Mouse (Mus musculus): Measurements from ENCODE around the gene Stk10. TPM values are rescaled to one million over a fixed set of nuclear protein-coding genes. Genes with fewer than 3 reads are reported as not detected.
A peak's percentile ranks its signal among the peaks of the same experiment; 100 is the strongest.

The Stk10 gene
- 2.6 and 2.7 TPM in 2 replicates for polyA plus RNA-seq (2015; fragmentation: Nextera tagmentation; extraction: Ambion mirVana)

DNA sequence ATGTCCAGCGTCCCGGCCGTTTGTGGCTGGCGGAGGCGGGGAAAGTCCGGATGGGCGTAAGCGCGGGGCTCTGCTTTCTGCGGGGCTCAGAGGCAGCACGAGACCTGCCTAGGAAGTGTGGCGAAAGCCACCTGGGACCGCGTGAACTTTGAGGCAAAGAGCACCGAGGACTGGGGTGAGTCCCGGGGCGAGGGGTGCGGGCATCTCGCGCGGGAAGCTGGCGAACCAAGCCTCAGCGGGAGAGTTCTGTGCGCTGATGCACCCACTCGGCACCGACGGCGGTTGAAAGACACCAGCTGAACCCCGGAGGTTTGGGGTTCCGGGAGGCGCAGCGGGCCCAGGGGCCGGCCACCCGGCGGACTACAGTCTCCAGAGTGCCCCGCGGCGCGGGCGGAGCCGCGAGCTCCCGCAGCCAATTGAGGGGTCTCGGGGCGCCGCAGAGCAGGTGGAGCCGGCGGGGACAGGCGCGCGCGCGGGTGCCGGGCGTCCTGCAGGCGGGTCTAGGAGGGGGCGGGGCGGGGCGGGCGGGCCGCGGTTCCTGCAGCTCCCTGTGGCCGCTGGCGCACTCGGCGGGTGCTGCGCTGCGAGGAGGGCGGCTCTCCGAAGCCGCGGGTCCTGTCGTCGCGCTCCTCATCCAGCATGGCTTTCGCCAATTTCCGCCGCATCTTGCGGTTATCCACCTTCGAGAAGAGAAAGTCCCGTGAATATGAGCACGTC lies at the start of gene Stk10:
Gene Stk10 (plus strand): TSS at position 541 of the 717 bp plus-strand sequence.
- H3K9ac ChIP-seq (ENCODE audit: low read depth, low read length) = peak within 1 kb of the TSS; percentile 53
- no peaks in the 10 kb centered on the region for H3K9me3 ChIP-seq (ENCODE audit: control insufficient read depth)
- peak within 1 kb of the TSS; percentile 68 for H3K4me3 ChIP-seq (ENCODE audit: low read depth, low read length)
- peak within 1 kb of the TSS; percentile 98 for H3K4me2 ChIP-seq (replicated peaks; ENCODE audit: low read depth)
- H3K4me1 ChIP-seq (replicated peaks; ENCODE audit: control insufficient read depth, insufficient read depth, low read length) = no peaks in the 10 kb centered on the region
- H3K27ac ChIP-seq (ENCODE audit: low read depth, low read length) = no peak within 1 kb of the TSS; the same call in 1 of the 2 replicates
- no peaks in the 10 kb centered on the region for H3K27me3 ChIP-seq (replicated peaks; ENCODE audit: control insufficient read depth, insufficient read depth, low read length)
- H3K36me3 ChIP-seq (ENCODE audit: control insufficient read depth, insufficient read depth) = no peaks in the 10 kb centered on the region
- TF ChIP-seq CTCF (IDR thresholded peaks at IDR 0.05; ENCODE audit: low read depth) = 0 out of 2 replicates have a peak, but pooled peaks have one; percentile 13
- under 1% methylated on average over 70 of the region's 82 CpGs for WGBS
- peak; percentile 91 for ATAC-seq

DNA sequence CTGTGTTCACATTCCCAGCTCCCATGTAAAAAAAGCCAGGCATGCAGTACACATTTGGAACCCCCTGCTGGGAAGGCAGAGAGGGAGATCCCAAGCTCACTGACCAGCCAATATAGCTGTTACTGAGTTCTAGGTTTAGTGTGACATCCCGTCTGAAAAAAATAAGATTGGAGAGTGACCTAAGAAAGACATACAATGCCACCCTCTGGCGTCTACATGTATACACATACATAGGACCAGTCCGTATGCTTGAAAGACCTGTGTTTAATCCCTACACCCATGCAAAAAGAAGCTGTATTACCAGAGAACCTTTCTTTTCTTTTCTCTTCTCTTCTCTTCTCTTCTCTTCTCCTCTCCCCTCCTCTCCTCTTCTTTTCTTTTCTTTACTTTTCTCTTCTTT lies 47.8 kb upstream of the Stk10 start:
- ATAC-seq = no peak
- TF ChIP-seq CTCF (IDR thresholded peaks at IDR 0.05; ENCODE audit: low read depth) = peak; percentile 39
- Histone ChIP-seq H3K9me3 (ENCODE audit: control insufficient read depth) (no peaks in the 10 kb centered on the region), H3K36me3 (ENCODE audit: control insufficient read depth, insufficient read depth) (no peaks in the 10 kb centered on the region), H3K27ac (ENCODE audit: low read depth, low read length) (no peak overlapping the region), H3K4me2 (replicated peaks; ENCODE audit: low read depth) (no peak overlapping the region), H3K27me3 (replicated peaks; ENCODE audit: control insufficient read depth, insufficient read depth, low read length) (no peaks in the 10 kb centered on the region), H3K4me1 (replicated peaks; ENCODE audit: control insufficient read depth, insufficient read depth, low read length) (0 out of 2 replicates have a peak, but pooled peaks cover 5% of the 10 kb centered on the region), H3K4me3 (ENCODE audit: low read depth, low read length) (no peak overlapping the region), H3K9ac (ENCODE audit: low read depth, low read length) (no peak overlapping the region)
- 62% methylated on average over 3 of the region's 3 CpGs for WGBS

DNA sequence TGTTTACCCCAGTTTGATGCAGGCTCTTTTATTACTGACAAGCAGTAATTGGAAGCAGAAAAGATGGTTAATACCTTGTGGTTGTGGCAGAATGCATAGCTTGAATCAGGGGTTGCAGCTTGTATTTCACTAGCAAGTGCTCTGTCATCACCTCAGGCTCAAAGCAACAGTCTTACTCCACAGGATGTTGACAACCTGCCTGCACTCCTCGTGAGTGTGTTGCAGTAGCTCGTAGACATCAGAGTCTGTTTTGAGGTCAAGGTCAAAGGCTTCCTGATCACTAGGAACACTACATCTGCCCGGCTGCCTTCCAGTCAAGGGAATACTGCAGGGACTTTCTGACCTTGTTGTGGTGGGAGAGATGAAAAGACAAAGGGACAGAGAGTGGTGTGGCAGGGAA lies 46.5 kb upstream of the Stk10 start:
- no peak for TF ChIP-seq CTCF (IDR thresholded peaks at IDR 0.05; ENCODE audit: low read depth)
- Histone ChIP-seq H3K36me3 (ENCODE audit: control insufficient read depth, insufficient read depth) (no peaks in the 10 kb centered on the region), H3K9me3 (ENCODE audit: control insufficient read depth) (no peaks in the 10 kb centered on the region), H3K4me1 (replicated peaks; ENCODE audit: control insufficient read depth, insufficient read depth, low read length) (0 out of 2 replicates have a peak, but pooled peaks cover 5% of the 10 kb centered on the region), H3K27ac (ENCODE audit: low read depth, low read length) (no peak overlapping the region), H3K4me3 (ENCODE audit: low read depth, low read length) (no peak overlapping the region), H3K9ac (ENCODE audit: low read depth, low read length) (no peak overlapping the region), H3K4me2 (replicated peaks; ENCODE audit: low read depth) (no peak overlapping the region), H3K27me3 (replicated peaks; ENCODE audit: control insufficient read depth, insufficient read depth, low read length) (no peaks in the 10 kb centered on the region)
- no peak for ATAC-seq
- WGBS = 55% methylated on average over 3 of the region's 3 CpGs

DNA sequence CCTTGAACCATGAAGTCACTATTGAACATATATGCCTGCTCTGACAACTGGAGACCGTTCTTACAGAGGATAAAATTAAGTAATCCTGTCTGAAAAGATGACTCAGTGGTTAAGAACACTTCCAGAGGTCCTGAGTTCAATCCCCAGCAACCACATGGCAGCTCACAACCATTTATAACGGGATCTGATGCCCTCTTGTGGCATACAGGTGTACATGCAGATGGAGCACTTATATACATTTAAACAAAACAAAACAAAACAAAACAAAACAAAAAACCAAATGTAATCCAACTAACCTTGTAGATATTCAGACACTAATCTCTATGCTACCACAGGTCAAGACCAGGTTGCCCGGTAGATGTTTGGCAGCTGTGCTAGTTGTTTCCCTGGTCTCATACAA lies 45.6 kb upstream of the Stk10 start:
- Histone ChIP-seq H3K4me1 (replicated peaks; ENCODE audit: control insufficient read depth, insufficient read depth, low read length) (0 out of 2 replicates have a peak, but pooled peaks cover 5% of the 10 kb centered on the region), H3K4me2 (replicated peaks; ENCODE audit: low read depth) (no peak overlapping the region), H3K27me3 (replicated peaks; ENCODE audit: control insufficient read depth, insufficient read depth, low read length) (no peaks in the 10 kb centered on the region), H3K9ac (ENCODE audit: low read depth, low read length) (no peak overlapping the region), H3K36me3 (ENCODE audit: control insufficient read depth, insufficient read depth) (no peaks in the 10 kb centered on the region), H3K9me3 (ENCODE audit: control insufficient read depth) (no peaks in the 10 kb centered on the region), H3K27ac (ENCODE audit: low read depth, low read length) (no peak overlapping the region), H3K4me3 (ENCODE audit: low read depth, low read length) (no peak overlapping the region)
- ATAC-seq = no peak
- peak; percentile 52 for TF ChIP-seq CTCF (IDR thresholded peaks at IDR 0.05; ENCODE audit: low read depth)
- WGBS = 89% methylated on average over 3 of the region's 3 CpGs

DNA sequence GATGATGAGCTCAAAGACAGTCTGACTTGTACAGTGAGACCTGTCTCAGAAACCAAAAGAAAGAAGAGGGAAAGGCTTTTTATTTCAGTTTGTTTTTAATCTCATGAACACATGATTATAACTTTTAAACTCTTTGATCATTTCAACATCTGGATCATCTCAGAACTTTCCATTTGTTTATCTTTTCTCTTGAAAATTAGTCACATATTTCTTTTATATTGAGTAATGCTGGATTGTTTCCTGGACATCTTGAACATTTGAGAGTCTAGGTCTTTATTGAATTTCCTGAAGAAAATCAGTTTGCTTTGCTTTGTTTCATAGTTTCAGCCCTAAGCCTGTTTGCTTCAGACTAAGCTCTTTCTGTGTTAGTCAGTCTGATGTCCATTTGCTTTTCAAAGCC lies 44.8 kb upstream of the Stk10 start:
- ATAC-seq = no peak
- Histone ChIP-seq H3K27ac (ENCODE audit: low read depth, low read length) (no peak overlapping the region), H3K27me3 (replicated peaks; ENCODE audit: control insufficient read depth, insufficient read depth, low read length) (no peaks in the 10 kb centered on the region), H3K4me3 (ENCODE audit: low read depth, low read length) (no peak overlapping the region), H3K36me3 (ENCODE audit: control insufficient read depth, insufficient read depth) (no peaks in the 10 kb centered on the region), H3K4me1 (replicated peaks; ENCODE audit: control insufficient read depth, insufficient read depth, low read length) (0 out of 2 replicates have a peak, but pooled peaks cover 5% of the 10 kb centered on the region), H3K4me2 (replicated peaks; ENCODE audit: low read depth) (no peak overlapping the region), H3K9me3 (ENCODE audit: control insufficient read depth) (no peaks in the 10 kb centered on the region), H3K9ac (ENCODE audit: low read depth, low read length) (no peak overlapping the region)
- no peak for TF ChIP-seq CTCF (IDR thresholded peaks at IDR 0.05; ENCODE audit: low read depth)

DNA sequence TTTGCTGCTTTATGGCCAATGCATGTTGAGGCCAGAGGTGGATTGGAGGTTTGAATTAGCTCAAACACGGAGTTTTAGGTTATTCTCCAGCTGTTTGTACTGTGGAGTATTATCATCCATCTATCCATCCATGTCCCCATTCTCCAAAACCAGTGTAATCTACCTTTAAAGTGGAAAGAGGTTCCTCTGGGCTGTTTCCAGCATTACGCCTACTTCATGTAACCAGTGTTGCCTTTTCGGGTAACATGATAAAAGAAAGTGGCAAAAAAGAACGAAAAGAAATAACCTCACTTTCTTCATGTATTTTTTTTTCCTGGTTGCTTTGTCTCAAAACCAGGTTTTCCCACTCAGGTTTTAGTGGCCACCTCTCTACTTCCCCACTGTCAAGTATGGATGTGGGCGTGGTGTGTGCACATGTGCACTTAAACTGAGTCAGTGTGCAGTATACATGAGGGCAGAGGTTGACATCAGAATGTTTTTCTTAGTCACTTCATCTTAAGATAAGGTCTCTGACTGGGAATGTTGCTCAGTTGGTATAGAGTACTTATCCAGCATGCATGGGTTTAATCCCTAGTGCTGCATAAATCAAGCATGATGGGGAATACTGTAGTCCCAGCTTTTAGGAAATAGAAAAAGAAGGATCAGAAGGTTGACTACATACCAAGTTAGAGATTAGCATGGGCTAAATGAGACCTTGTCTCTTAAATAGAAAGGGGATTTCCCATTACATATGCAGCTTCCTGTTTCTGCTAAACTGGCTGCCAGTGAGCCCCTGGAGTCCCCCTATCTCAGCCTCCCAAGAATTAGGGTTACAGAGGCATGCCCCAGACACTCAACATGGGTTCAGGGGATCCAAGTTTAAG lies 44.1 kb upstream of the Stk10 start:
- Histone ChIP-seq H3K27me3 (replicated peaks; ENCODE audit: control insufficient read depth, insufficient read depth, low read length) (no peaks in the 10 kb centered on the region), H3K4me2 (replicated peaks; ENCODE audit: low read depth) (no peak overlapping the region), H3K27ac (ENCODE audit: low read depth, low read length) (no peak overlapping the region), H3K36me3 (ENCODE audit: control insufficient read depth, insufficient read depth) (no peaks in the 10 kb centered on the region), H3K9me3 (ENCODE audit: control insufficient read depth) (no peaks in the 10 kb centered on the region), H3K4me3 (ENCODE audit: low read depth, low read length) (no peak overlapping the region), H3K9ac (ENCODE audit: low read depth, low read length) (no peak overlapping the region), H3K4me1 (replicated peaks; ENCODE audit: control insufficient read depth, insufficient read depth, low read length) (0 out of 2 replicates have a peak, but pooled peaks cover 5% of the 10 kb centered on the region)
- ATAC-seq = no peak
- 75% methylated on average over 5 of the region's 5 CpGs for WGBS
- no peak for TF ChIP-seq CTCF (IDR thresholded peaks at IDR 0.05; ENCODE audit: low read depth)
